Mouse (Mus musculus) CD8-positive naive resting alpha-beta T cell, adult 2 months (primary cell): ENCODE measurements around the gene Srd5a1.
"Not testable (repeated sequence)": the region's sequence is repeated elsewhere in the genome, so short reads cannot be mapped to it uniquely, and the experiment has no call there.

Source experiments
- DNase-seq, 2 experiments: peaks; one replicate each; pipeline ENCODE4 v3.0.0; 2022; ENCODE audit warnings: low read depth in 2 of 2, low spot score in 2 of 2

Gene Srd5a1

GRCm38 (mm10) chr13:69627941-69628340 lies 16.7 kb upstream of the Srd5a1 start:
- DNase-seq: no peak

- DNase-seq: no peak
Observed at GRCm38 (mm10) chr13:69624510-69624909, 13.3 kb upstream of the Srd5a1 start.

GRCm38 (mm10) chr13:69623843-69624242 lies 12.6 kb upstream of the Srd5a1 start:
- DNase-seq: no peak

GRCm38 (mm10) chr13:69616716-69617115 lies 5.5 kb upstream of the Srd5a1 start:
- DNase-seq: no peak

- DNase-seq: no peak
Observed at GRCm38 (mm10) chr13:69612175-69612544, 918 bp upstream of the Srd5a1 start.

- DNase-seq: peak; percentile 16 to 26
Observed at GRCm38 (mm10) chr13:69610751-69611397, 368 bp downstream of the Srd5a1 start.

- DNase-seq: no peak
Observed at GRCm38 (mm10) chr13:69608734-69609133, 2.5 kb downstream of the Srd5a1 start.

- DNase-seq: no peak
Observed at GRCm38 (mm10) chr13:69604670-69605069, 6.6 kb downstream of the Srd5a1 start.

- DNase-seq: no peak
Observed at GRCm38 (mm10) chr13:69601321-69601720, 9.9 kb downstream of the Srd5a1 start.

GRCm38 (mm10) chr13:69600863-69601262 lies 10.4 kb downstream of the Srd5a1 start:
- not testable (repeated sequence) for DNase-seq

GRCm38 (mm10) chr13:69598867-69599266 lies 12.4 kb downstream of the Srd5a1 start:
- no peak for DNase-seq

- no peak for DNase-seq
Observed at GRCm38 (mm10) chr13:69596515-69596914, 14.7 kb downstream of the Srd5a1 start.

GRCm38 (mm10) chr13:69595911-69596310 lies 15.3 kb downstream of the Srd5a1 start:
- DNase-seq: no peak

GRCm38 (mm10) chr13:69594577-69595256 lies 16.5 kb downstream of the Srd5a1 start:
- DNase-seq: no peak

GRCm38 (mm10) chr13:69593453-69593852 lies 17.8 kb downstream of the Srd5a1 start:
- no peak for DNase-seq

GRCm38 (mm10) chr13:69592226-69592625 lies 19.0 kb downstream of the Srd5a1 start:
- no peak for DNase-seq

- DNase-seq: no peak
Observed at GRCm38 (mm10) chr13:69591338-69591737, 19.9 kb downstream of the Srd5a1 start.

- DNase-seq: no peak
Observed at GRCm38 (mm10) chr13:69588263-69588662, 23.0 kb downstream of the Srd5a1 start.

- no peak for DNase-seq
Observed at GRCm38 (mm10) chr13:69587849-69588248, 23.4 kb downstream of the Srd5a1 start.

- no peak for DNase-seq
Observed at GRCm38 (mm10) chr13:69586337-69586736, 24.9 kb downstream of the Srd5a1 start.

GRCm38 (mm10) chr13:69585828-69586227 lies 25.4 kb downstream of the Srd5a1 start:
- DNase-seq: no peak

- DNase-seq: no peak
Observed at GRCm38 (mm10) chr13:69583591-69583990, 27.7 kb downstream of the Srd5a1 start.

GRCm38 (mm10) chr13:69582411-69582810 lies 28.8 kb downstream of the Srd5a1 start:
- DNase-seq: no peak
